Mouse (Mus musculus) small intestine, adult 2 months (tissue): ENCODE data around the gene Rabac1.

Experiments used
- CTCF ChIP-seq: fragments of 200-500 bp; IDR thresholded peaks from 2 replicates; pipeline ENCODE4 v1.5.1; 2012; ENCODE audit warnings: low read depth, mild to moderate bottlenecking, control low read depth, inconsistent platforms, low read length, moderate library complexity, mixed read lengths; ENCODE audit not compliant: insufficient replicate concordance, insufficient read length; ENCODE audit errors: extremely low read depth
- POLR2A ChIP-seq: fragments of 200-500 bp; IDR thresholded peaks from 2 replicates; pipeline ENCODE4 v1.6.1; 2012; ENCODE audit warnings: low read depth, mild to moderate bottlenecking, control low read depth, inconsistent platforms, low read length, moderate library complexity

GRCm38 (mm10) chr7:24987941-24988340 lies 15.4 kb upstream of the Rabac1 start:
- no peak for TF ChIP-seq CTCF
- no peak for TF ChIP-seq POLR2A
